Mouse (Mus musculus): Measurements from ENCODE around the gene Pdlim5.

GRCm38 (mm10) chr3:142338058-142338457 lies 57.4 kb downstream of the Pdlim5 start:
- no peak for TF ChIP-seq MAFK (IDR thresholded peaks at IDR 0.05; ENCODE audit: insufficient read depth, low read depth, low read length)
- no peak for TF ChIP-seq CHD2 (IDR thresholded peaks at IDR 0.05; ENCODE audit: low read depth, low read length)
- no peak for TF ChIP-seq HCFC1 (IDR thresholded peaks at IDR 0.05; ENCODE audit: borderline replicate concordance, insufficient read depth, low read length)
- no peak for TF ChIP-seq ZC3H11A (IDR thresholded peaks at IDR 0.05; ENCODE audit: borderline replicate concordance, low read depth, low read length)
